Mouse (Mus musculus): ENCODE data around the gene Crygc. TPM values are rescaled to one million over a fixed set of nuclear protein-coding genes. Genes with fewer than 3 reads are reported as not detected.
"Not testable (repeated sequence)": the region's sequence is repeated elsewhere in the genome, so short reads cannot be mapped to it uniquely, and the experiment has no call there.

Gene Crygc
- polyA plus RNA-seq, 2 experiments = not detected

GRCm38 (mm10) chr1:65051696-65052095 is 21.8 kb downstream of the Crygc start:
- TF ChIP-seq POLR2A (IDR thresholded peaks at IDR 0.05; ENCODE audit: borderline replicate concordance, extremely low read depth, insufficient read depth, insufficient read length) = no peak
- Histone ChIP-seq H3K27ac (replicated peaks; ENCODE audit: low read depth, low read length) (no peak overlapping the region), H3K27me3 (ENCODE audit: control insufficient read depth, insufficient read depth, low read length) (no peaks in the 10 kb centered on the region), H3K4me3 (replicated peaks; ENCODE audit: low read length) (no peak overlapping the region), H3K4me2 (replicated peaks; ENCODE audit: low read depth, low read length, severe bottlenecking) (no peak overlapping the region), H3K9ac (ENCODE audit: low read depth, low read length, severe bottlenecking) (no peak overlapping the region), H3K4me1 (ENCODE audit: control insufficient read depth, insufficient read depth, low read length) (no peaks in the 10 kb centered on the region), H3K36me3 (ENCODE audit: control insufficient read depth, insufficient read depth, low read length) (no peaks in the 10 kb centered on the region), H3K9me3 (ENCODE audit: control insufficient read depth, low read length) (no peaks in the 10 kb centered on the region)
- DNase-seq (ENCODE audit: low spot score) (no peak), ATAC-seq (ENCODE audit: low FRiP score, low read depth) (no peak)
- whole genome bisulfite sequencing = 60% methylated on average over 7 of the region's 7 CpGs

DNA sequence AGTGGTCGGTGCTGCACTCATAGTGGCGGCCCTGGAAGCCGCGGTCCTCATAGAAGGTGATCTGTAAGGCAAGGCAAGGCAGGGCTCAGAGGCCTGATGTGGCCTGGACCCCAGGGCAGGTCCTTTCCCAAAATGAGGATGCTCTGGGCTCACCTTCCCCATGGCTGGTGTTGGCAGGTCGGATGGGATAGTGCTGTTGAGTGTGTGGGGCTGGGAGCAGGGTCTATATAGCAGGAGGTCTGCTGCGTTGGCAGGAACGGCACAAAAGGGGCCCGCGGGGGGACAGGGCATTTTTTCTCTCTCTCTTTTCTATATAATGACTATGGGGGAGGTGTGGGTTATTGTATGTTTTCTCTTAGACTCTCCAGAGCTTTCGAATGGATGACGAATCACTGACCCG is 22.5 kb downstream of the Crygc start, which contains the start of gene Cryge:
Gene Cryge, minus strand, starts transcription at position 198 of the 400 bp plus-strand sequence.
- not testable (repeated sequence) for H3K4me3 ChIP-seq (replicated peaks; ENCODE audit: low read length); H3K4me1 ChIP-seq (ENCODE audit: control insufficient read depth, insufficient read depth, low read length); H3K9ac ChIP-seq (ENCODE audit: low read depth, low read length, severe bottlenecking); ATAC-seq (ENCODE audit: low FRiP score, low read depth); H3K27me3 ChIP-seq (ENCODE audit: control insufficient read depth, insufficient read depth, low read length); H3K4me2 ChIP-seq (replicated peaks; ENCODE audit: low read depth, low read length, severe bottlenecking); H3K27ac ChIP-seq (replicated peaks; ENCODE audit: low read depth, low read length); DNase-seq (ENCODE audit: low spot score); H3K36me3 ChIP-seq (ENCODE audit: control insufficient read depth, insufficient read depth, low read length); H3K9me3 ChIP-seq (ENCODE audit: control insufficient read depth, low read length)
- WGBS = 69% methylated on average over 8 of the region's 12 CpGs

- Histone ChIP-seq H3K27ac (replicated peaks; ENCODE audit: low read depth, low read length) (no peak overlapping the region), H3K9me3 (ENCODE audit: control insufficient read depth, low read length) (no peaks in the 10 kb centered on the region), H3K4me3 (replicated peaks; ENCODE audit: low read length) (no peak overlapping the region), H3K36me3 (ENCODE audit: control insufficient read depth, insufficient read depth, low read length) (no peaks in the 10 kb centered on the region), H3K4me1 (ENCODE audit: control insufficient read depth, insufficient read depth, low read length) (no peaks in the 10 kb centered on the region), H3K27me3 (ENCODE audit: control insufficient read depth, insufficient read depth, low read length) (no peaks in the 10 kb centered on the region), H3K4me2 (replicated peaks; ENCODE audit: low read depth, low read length, severe bottlenecking) (no peak overlapping the region), H3K9ac (ENCODE audit: low read depth, low read length, severe bottlenecking) (no peak overlapping the region)
- ATAC-seq (ENCODE audit: low FRiP score, low read depth) (peak; percentile 63; the same call in 1 of the 2 replicates), DNase-seq (ENCODE audit: low spot score) (peak; percentile 40)
- 52% methylated on average over 12 of the region's 12 CpGs for WGBS
- no peak for TF ChIP-seq POLR2A (IDR thresholded peaks at IDR 0.05; ENCODE audit: borderline replicate concordance, extremely low read depth, insufficient read depth, insufficient read length)
Measured at GRCm38 (mm10) chr1:65048781-65049180, 24.7 kb downstream of the Crygc start.

DNA sequence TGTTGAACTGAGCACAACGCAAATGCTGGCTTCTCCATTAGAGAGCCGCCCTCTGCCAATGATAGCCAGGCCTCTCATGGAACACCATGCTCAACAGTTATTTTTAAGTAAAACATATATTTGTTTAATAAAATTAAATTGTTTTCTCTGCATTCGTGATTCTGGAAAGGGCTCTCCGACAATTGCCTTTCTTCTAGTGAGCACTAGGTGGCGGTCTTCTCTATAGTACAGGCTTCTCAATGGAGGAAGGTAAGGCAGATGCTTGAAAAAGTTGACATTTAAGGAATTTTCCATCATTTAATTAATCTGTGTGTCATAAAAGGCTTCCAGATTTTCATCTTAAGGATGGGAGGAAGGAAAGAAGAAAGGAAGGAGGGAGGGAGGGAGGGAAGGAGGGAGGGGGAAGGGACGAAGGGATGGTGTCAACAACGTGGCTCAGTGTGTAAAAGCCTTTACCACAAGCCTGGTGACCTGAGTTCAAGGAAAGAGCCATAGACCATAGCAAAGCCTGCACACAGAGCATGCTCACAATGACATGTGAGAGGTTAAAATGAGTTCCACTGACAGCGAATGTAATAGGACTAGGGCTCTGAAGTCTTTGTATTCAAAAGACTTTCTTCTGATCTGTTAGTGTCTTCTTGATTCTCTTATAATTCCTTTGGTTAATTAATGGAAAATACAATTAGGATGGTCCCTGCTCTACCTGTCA is 26.9 kb downstream of the Crygc start:
- ATAC-seq (ENCODE audit: low FRiP score, low read depth) = no peak
- Histone ChIP-seq H3K36me3 (ENCODE audit: control insufficient read depth, insufficient read depth, low read length) (no peaks in the 10 kb centered on the region), H3K27me3 (ENCODE audit: control insufficient read depth, insufficient read depth, low read length) (no peaks in the 10 kb centered on the region), H3K27ac (replicated peaks; ENCODE audit: low read depth, low read length) (no peak overlapping the region), H3K9me3 (ENCODE audit: control insufficient read depth, low read length) (no peaks in the 10 kb centered on the region), H3K4me1 (ENCODE audit: control insufficient read depth, insufficient read depth, low read length) (no peaks in the 10 kb centered on the region), H3K4me2 (replicated peaks; ENCODE audit: low read depth, low read length, severe bottlenecking) (no peak overlapping the region), H3K4me3 (replicated peaks; ENCODE audit: low read length) (no peak overlapping the region), H3K9ac (ENCODE audit: low read depth, low read length, severe bottlenecking) (no peak overlapping the region)
- TF ChIP-seq POLR2A (IDR thresholded peaks at IDR 0.05; ENCODE audit: borderline replicate concordance, extremely low read depth, insufficient read depth, insufficient read length) = no peak
- WGBS = 40% methylated on average over 8 of the region's 8 CpGs
- peak; percentile 64 for DNase-seq (ENCODE audit: low spot score)

- no peaks in the 10 kb centered on the region for H3K9me3 ChIP-seq (ENCODE audit: control insufficient read depth, low read length)
- DNase-seq (ENCODE audit: low spot score) = no peak
- no peak overlapping the region for H3K27ac ChIP-seq (replicated peaks; ENCODE audit: low read depth, low read length)
- H3K4me3 ChIP-seq (replicated peaks; ENCODE audit: low read length) = no peak overlapping the region
- no peaks in the 10 kb centered on the region for H3K27me3 ChIP-seq (ENCODE audit: control insufficient read depth, insufficient read depth, low read length)
- no peaks in the 10 kb centered on the region for H3K36me3 ChIP-seq (ENCODE audit: control insufficient read depth, insufficient read depth, low read length)
- WGBS = 93% methylated on average over 2 of the region's 2 CpGs
- no peak for TF ChIP-seq POLR2A (IDR thresholded peaks at IDR 0.05; ENCODE audit: borderline replicate concordance, extremely low read depth, insufficient read depth, insufficient read length)
- H3K4me1 ChIP-seq (ENCODE audit: control insufficient read depth, insufficient read depth, low read length) = no peaks in the 10 kb centered on the region
- ATAC-seq (ENCODE audit: low FRiP score, low read depth) = no peak
- H3K4me2 ChIP-seq (replicated peaks; ENCODE audit: low read depth, low read length, severe bottlenecking) = no peak overlapping the region
- H3K9ac ChIP-seq (ENCODE audit: low read depth, low read length, severe bottlenecking) = no peak overlapping the region
Measured at GRCm38 (mm10) chr1:65043433-65043832, 30.1 kb downstream of the Crygc start.
